Mouse (Mus musculus) lung, postnatal 0 days (tissue): ENCODE data around the gene Entpd2. TPM values are rescaled to one million over a fixed set of nuclear protein-coding genes. Genes with fewer than 3 reads are reported as not detected.

Experiments used
- ATAC-seq: fragments of 200-750 bp; cut with Nextera tagmentation; 2 replicates; pipeline ENCODE4 v1.8.0; 2017; ENCODE audit warnings: moderate library complexity
- DNase-seq: peaks from one replicate; pipeline ENCODE4 v3.0.0-alpha.2; 2016; ENCODE audit warnings: low spot score
- H3K27ac ChIP-seq: fragments of 300-500 bp; sonication (generic); 2 replicates; pipeline ENCODE4 v1.5.1; 2014; ENCODE audit warnings: antibody characterized with exemption, mild to moderate bottlenecking, low read length, mixed read lengths
- H3K27me3 ChIP-seq: fragments of 300-500 bp; sonication (generic); replicated peaks from 2 replicates; pipeline ENCODE4 v1.6.1; 2014; ENCODE audit warnings: low read length, mixed read lengths; ENCODE audit not compliant: insufficient read depth
- H3K36me3 ChIP-seq: fragments of 300-500 bp; sonication (generic); 2 replicates; pipeline ENCODE4 v1.6.1; 2014; ENCODE audit warnings: low read length, mixed read lengths; ENCODE audit not compliant: insufficient read depth
- H3K4me1 ChIP-seq: fragments of 300-500 bp; sonication (generic); 2 replicates; pipeline ENCODE4 v1.6.1; 2014; ENCODE audit warnings: antibody characterized with exemption, low read depth, low read length, mixed read lengths; ENCODE audit not compliant: insufficient read depth
- H3K4me2 ChIP-seq: fragments of 300-500 bp; sonication (generic); replicated peaks from 2 replicates; pipeline ENCODE4 v1.6.1; 2014; ENCODE audit warnings: low read depth, mild to moderate bottlenecking, low read length, moderate library complexity, mixed read lengths
- H3K4me3 ChIP-seq: fragments of 300-500 bp; sonication (generic); 2 replicates; pipeline ENCODE4 v1.5.1; 2014; ENCODE audit warnings: low read depth, low read length
- H3K9ac ChIP-seq: fragments of 300-500 bp; sonication (generic); replicated peaks from 2 replicates; pipeline ENCODE4 v1.6.1; 2014; ENCODE audit warnings: low read depth, mild to moderate bottlenecking
- H3K9me3 ChIP-seq: fragments of 300-500 bp; sonication (generic); 2 replicates; pipeline ENCODE4 v1.6.1; 2016; ENCODE audit warnings: low read length, mixed read lengths
- CTCF ChIP-seq: IDR thresholded peaks from 2 replicates; pipeline ENCODE4 v1.5.1; 2016; ENCODE audit warnings: antibody characterized with exemption, mild to moderate bottlenecking
- EP300 ChIP-seq: IDR thresholded peaks from 2 replicates; pipeline ENCODE4 v1.6.1; 2016; ENCODE audit warnings: antibody characterized with exemption, mild to moderate bottlenecking, control low read depth
- WGBS: fragments of 180-500 bp; shearing (Covaris S2); extraction: QIAGEN DNeasy Blood & Tissue Kit; methylation state at CpG from one replicate; pipeline ENCODE4 v1.1.7; 2014; 5-methylcytosine and 5-hydroxymethylcytosine counted together
- microRNA-seq: library from miRNA; unstranded; fragments of <30 nt; microRNA quantifications from one replicate; pipeline ENCODE4, GENCODE M21; 2016
- polyA plus RNA-seq: library from polyadenylated mRNA; unstranded; fragments of >200 nt; fragmentation: Nextera tagmentation; extraction: Ambion mirVana; gene quantifications from 2 replicates; pipeline ENCODE4 v1.2.1, GENCODE M21; 2015

Gene Entpd2
- polyA plus RNA-seq, 1 experiment from 2014 or later, result 2.6 TPM

DNA sequence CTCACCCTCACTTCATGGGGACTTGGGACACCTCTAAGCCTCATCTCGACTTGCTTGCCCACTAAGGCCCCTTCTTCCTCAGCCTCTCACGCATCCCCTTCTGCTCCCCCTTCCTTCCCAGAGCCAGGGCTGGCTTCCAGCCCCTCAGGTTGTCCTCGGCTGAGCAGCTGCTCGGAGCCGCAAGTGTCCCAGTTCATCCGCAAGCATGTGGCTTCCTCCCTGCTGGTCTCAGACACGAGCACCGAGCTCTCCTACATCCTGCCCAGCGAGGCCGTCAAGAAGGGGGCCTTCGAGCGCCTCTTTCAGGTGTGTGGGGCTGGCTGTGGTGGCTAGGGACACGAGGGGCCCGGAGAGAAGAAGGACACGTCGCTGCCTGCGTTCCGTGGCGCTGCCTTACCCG lies 45.4 kb downstream of the Entpd2 start:
- Histone ChIP-seq H3K36me3 (no peaks in the 10 kb centered on the region; the same call in 1 of the 2 replicates), H3K9ac (no peak overlapping the region), H3K4me3 (no peak overlapping the region), H3K4me1 (no peaks in the 10 kb centered on the region), H3K27me3 (no peaks in the 10 kb centered on the region), H3K9me3 (no peaks in the 10 kb centered on the region), H3K27ac (no peak overlapping the region), H3K4me2 (no peak overlapping the region)
- TF ChIP-seq EP300, result no peak
- no peak for TF ChIP-seq CTCF
- ATAC-seq, result no peak
- 80% methylated on average over 20 of the region's 20 CpGs for WGBS
- no peak for DNase-seq

DNA sequence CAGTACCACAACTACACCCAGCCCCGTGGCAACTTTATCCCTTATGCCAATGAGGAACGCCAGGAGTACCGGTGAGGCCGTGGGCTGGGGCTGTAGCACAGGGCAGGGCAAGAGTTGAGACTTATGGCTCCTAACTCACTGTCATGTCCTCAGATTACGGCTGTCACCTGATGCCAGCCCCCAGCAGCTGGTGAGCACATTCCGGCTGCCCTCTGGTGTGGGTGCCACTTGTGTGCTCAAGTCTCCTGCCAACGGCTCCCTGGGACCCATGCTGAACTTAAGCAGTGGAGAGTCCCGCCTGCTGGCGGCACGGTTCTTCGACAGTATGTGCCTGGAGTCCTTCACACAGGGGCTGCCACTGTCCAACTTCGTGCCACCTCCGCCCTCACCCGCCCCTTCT lies 47.0 kb downstream of the Entpd2 start:
- no peak overlapping the region for H3K4me2 ChIP-seq
- TF ChIP-seq CTCF (no peak), EP300 (no peak)
- H3K4me3 ChIP-seq, result no peak overlapping the region
- H3K36me3 ChIP-seq, result no peaks in the 10 kb centered on the region; the same call in 1 of the 2 replicates
- no peak overlapping the region for H3K27ac ChIP-seq
- H3K9me3 ChIP-seq, result no peaks in the 10 kb centered on the region
- no peaks in the 10 kb centered on the region for H3K27me3 ChIP-seq
- WGBS, result 83% methylated on average over 14 of the region's 14 CpGs
- ATAC-seq (no peak), DNase-seq (no peak)
- H3K9ac ChIP-seq, result no peak overlapping the region
- H3K4me1 ChIP-seq, result no peaks in the 10 kb centered on the region

Small RNA genes lying within 50 kb of the gene (microRNA-seq; reads per million reads assigned to microRNA genes)
- not detected for gene Mir3087

Other genes starting within 250 kb of the Entpd2 start
- 14.1 and 16.0 TPM in 2 replicates for gene Nrarp, start 215.1 kb upstream of the Entpd2 start, polyA plus RNA-seq
- gene Tor4a, start 199.0 kb upstream of the Entpd2 start, polyA plus RNA-seq, result 13.8 and 14.8 TPM in 2 replicates
- gene Nelfb, start 184.4 kb upstream of the Entpd2 start, polyA plus RNA-seq, result 74.0 and 80.1 TPM in 2 replicates
- gene Stpg3, start 181.2 kb upstream of the Entpd2 start, polyA plus RNA-seq, result 0.12 TPM in 1 of 2 replicates, not detected in the other
- 0.32 and 0.98 TPM in 2 replicates for gene Fam166a, start 177.1 kb upstream of the Entpd2 start, polyA plus RNA-seq
- 344 and 386 TPM in 2 replicates for gene Tubb4b, start 171.2 kb upstream of the Entpd2 start, polyA plus RNA-seq
- gene Slc34a3, start 161.5 kb upstream of the Entpd2 start, polyA plus RNA-seq, result not detected in 2 replicates
- 0.10 TPM in 1 of 2 replicates, not detected in the other for gene Rnf224, start 159.1 kb upstream of the Entpd2 start, polyA plus RNA-seq
- 3.4 TPM in 2 replicates for gene Rnf208, start 153.6 kb upstream of the Entpd2 start, polyA plus RNA-seq
- gene Cysrt1, start 153.4 kb upstream of the Entpd2 start, polyA plus RNA-seq, result 0.69 and 0.85 TPM in 2 replicates
- gene AL732309.1, start 149.0 kb upstream of the Entpd2 start, polyA plus RNA-seq, result 4.1 and 4.3 TPM in 2 replicates
- 43.2 and 44.9 TPM in 2 replicates for gene Tmem203, start 140.4 kb upstream of the Entpd2 start, polyA plus RNA-seq
- gene Tprn, start 133.3 kb upstream of the Entpd2 start, polyA plus RNA-seq, result 7.2 and 7.4 TPM in 2 replicates
- 146 and 173 TPM in 2 replicates for gene Ssna1, start 123.4 kb upstream of the Entpd2 start, polyA plus RNA-seq
- 88.4 and 89.0 TPM in 2 replicates for gene Anapc2, start 123.4 kb upstream of the Entpd2 start, polyA plus RNA-seq
- not detected in 2 replicates for gene Tmem210, start 107.7 kb upstream of the Entpd2 start, polyA plus RNA-seq
- 42.2 and 46.5 TPM in 2 replicates for gene Lrrc26, start 106.0 kb upstream of the Entpd2 start, polyA plus RNA-seq
- gene Grin1, start 76.7 kb upstream of the Entpd2 start, polyA plus RNA-seq, result 0.30 and 0.36 TPM in 2 replicates
- gene Man1b1, start 63.5 kb upstream of the Entpd2 start, polyA plus RNA-seq, result 36.8 and 40.9 TPM in 2 replicates
- 10.5 and 11.1 TPM in 2 replicates for gene Dpp7, start 39.5 kb upstream of the Entpd2 start, polyA plus RNA-seq
- gene Uap1l1, start 30.2 kb upstream of the Entpd2 start, polyA plus RNA-seq, result 74.4 and 75.5 TPM in 2 replicates
- 2.2 and 2.4 TPM in 2 replicates for gene Sapcd2, start 23.6 kb upstream of the Entpd2 start, polyA plus RNA-seq
- 42.7 and 45.3 TPM in 2 replicates for gene Npdc1, start 3.5 kb downstream of the Entpd2 start, polyA plus RNA-seq
- 0.32 and 0.45 TPM in 2 replicates for gene Fut7, start 27.4 kb downstream of the Entpd2 start, polyA plus RNA-seq
- 2.7 and 4.0 TPM in 2 replicates for gene Abca2, start 32.8 kb downstream of the Entpd2 start, polyA plus RNA-seq
- 633 and 715 TPM in 2 replicates for gene Clic3, start 61.0 kb downstream of the Entpd2 start, polyA plus RNA-seq
- gene Paxx, start 65.2 kb downstream of the Entpd2 start, polyA plus RNA-seq, result 67.4 and 68.9 TPM in 2 replicates
- gene Ptgds, start 74.2 kb downstream of the Entpd2 start, polyA plus RNA-seq, result 5.8 and 6.1 TPM in 2 replicates
- not detected in 2 replicates for gene Lcn12, start 98.0 kb downstream of the Entpd2 start, polyA plus RNA-seq
- 39.7 and 43.4 TPM in 2 replicates for gene Fbxw5, start 104.9 kb downstream of the Entpd2 start, polyA plus RNA-seq
- gene C8g, start 105.8 kb downstream of the Entpd2 start, polyA plus RNA-seq, result 2.6 and 3.2 TPM in 2 replicates
- gene Traf2, start 151.1 kb downstream of the Entpd2 start, polyA plus RNA-seq, result 20.7 and 21.0 TPM in 2 replicates
- 297 and 329 TPM in 2 replicates for gene Edf1, start 162.0 kb downstream of the Entpd2 start, polyA plus RNA-seq
- 0.31 and 1.2 TPM in 2 replicates for gene Mamdc4, start 179.0 kb downstream of the Entpd2 start, polyA plus RNA-seq
- 97.7 and 103 TPM in 2 replicates for gene Phpt1, start 179.3 kb downstream of the Entpd2 start, polyA plus RNA-seq
- gene Ajm1, start 185.9 kb downstream of the Entpd2 start, polyA plus RNA-seq, result 0.07 TPM in 1 of 2 replicates, not detected in the other
- 34.7 and 41.2 TPM in 2 replicates for gene Rabl6, start 212.6 kb downstream of the Entpd2 start, polyA plus RNA-seq
- gene Ccdc183, start 221.8 kb downstream of the Entpd2 start, polyA plus RNA-seq, result 0.38 and 0.44 TPM in 2 replicates
- 26.0 and 29.9 TPM in 2 replicates for gene Tmem141, start 226.1 kb downstream of the Entpd2 start, polyA plus RNA-seq
- gene Fcna, start 232.2 kb downstream of the Entpd2 start, polyA plus RNA-seq, result 2.5 and 2.8 TPM in 2 replicates